8 mouse cellular contexts compared by ENCODE assay signal in the genomic region with DNA sequence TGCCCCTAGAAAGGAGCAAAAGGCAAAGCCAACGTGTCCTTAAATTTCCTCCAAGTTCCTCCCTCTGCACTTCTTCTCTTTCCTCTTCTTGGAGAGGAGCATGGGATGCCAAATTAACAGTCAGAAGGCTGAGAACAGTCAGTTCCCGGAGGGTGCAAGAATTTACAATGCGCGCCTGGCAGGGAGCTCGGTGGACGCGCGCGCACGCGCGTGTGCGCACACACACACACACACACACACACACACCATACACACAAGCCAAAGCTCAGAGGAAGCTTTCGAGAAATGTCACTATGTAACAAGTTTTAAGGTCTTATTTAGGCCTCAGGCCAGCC. TPM values are rescaled to one million over a fixed set of nuclear protein-coding genes. Genes with fewer than 3 reads are reported as not detected.
DNase-seq lines count a peak whose midpoint lies in the region; ATAC-seq and TF ChIP-seq lines count a peak whose summit lies in the region.

No protein-coding gene starts in this region.

- H3K9me3 ChIP-seq in embryonic facial prominence, embryonic 15.5 days (replicated peaks) = no peaks in the 10 kb centered on the region
- H3K9me3 ChIP-seq in heart, embryonic 14.5 days (ENCODE audit: control insufficient read depth, low read length) = no peaks in the 10 kb centered on the region

- peak; percentile 13 for DNase-seq in thymus, adult 2 months
- DNase-seq in thymus, adult 18-20 months = no peak
- peak; percentile 29 to 71 for DNase-seq in kidney, postnatal 25 days
- peak; percentile 47 for DNase-seq in lung, postnatal 25 days (ENCODE audit: low spot score)
- peak; percentile 44 for DNase-seq in right cerebral cortex, postnatal 25 days

- peak overlapping the region; percentile 74 for H3K4me3 ChIP-seq in thymus, adult 2 months (ENCODE audit: control insufficient read depth, insufficient read depth, low read length)
- peak overlapping the region; percentile 97 for H3K4me3 ChIP-seq in embryonic facial prominence, embryonic 15.5 days (replicated peaks)
- peak overlapping the region; percentile 98 for H3K4me3 ChIP-seq in heart, embryonic 14.5 days (ENCODE audit: control insufficient read depth in 1 of 2, insufficient read depth in 1 of 2, low read depth in 1 of 2, low read length in 2 of 2)

- ATAC-seq in embryonic facial prominence, embryonic 15.5 days (ENCODE audit: insufficient number of reproducible peaks, low FRiP score, low TSS enrichment, low read depth) = no peak
- no peak for ATAC-seq in heart, embryonic 14.5 days (ENCODE audit: insufficient number of reproducible peaks, insufficient read depth, low FRiP score, low read depth)
- ATAC-seq in activated CD4-positive, CD25-positive, alpha-beta regulatory T cell, adult 4 months = no peak

- no peak for TF ChIP-seq CTCF in thymus, adult 2 months (IDR thresholded peaks at IDR 0.05; ENCODE audit: borderline replicate concordance, control insufficient read depth, extremely low read depth, insufficient read depth, low read length, poor library complexity)

- WGBS in thymus, adult 2 months = 33% methylated on average over 14 of the region's 14 CpGs
- WGBS in embryonic facial prominence, embryonic 15.5 days = 6% methylated on average over 14 of the region's 14 CpGs
- 3% methylated on average over 14 of the region's 14 CpGs for WGBS in heart, embryonic 14.5 days

- H3K36me3 ChIP-seq in thymus, adult 2 months (ENCODE audit: control insufficient read depth, insufficient read depth, low read length) = no peaks in the 10 kb centered on the region
- H3K36me3 ChIP-seq in embryonic facial prominence, embryonic 15.5 days = no peaks in the 10 kb centered on the region
- H3K36me3 ChIP-seq in heart, embryonic 14.5 days (ENCODE audit: control insufficient read depth, insufficient read depth, low read length) = no peaks in the 10 kb centered on the region

- H3K27ac ChIP-seq in thymus, adult 2 months (ENCODE audit: control insufficient read depth, insufficient read depth, low read length) = no peak overlapping the region
- H3K27ac ChIP-seq in embryonic facial prominence, embryonic 15.5 days (replicated peaks) = peak overlapping the region; percentile 97
- peak overlapping the region in 1 of 2 experiments; percentile 93; a peak in 1 of 4 replicates for H3K27ac ChIP-seq in heart, embryonic 14.5 days (replicated peaks in 1 of 2; ENCODE audit: control insufficient read depth in 1 of 2, insufficient read depth in 1 of 2, low read depth in 2 of 2, low read length in 2 of 2)

- H3K27me3 ChIP-seq in thymus, adult 2 months (ENCODE audit: control insufficient read depth, insufficient read depth, low read length) = no peaks in the 10 kb centered on the region
- no peaks in the 10 kb centered on the region for H3K27me3 ChIP-seq in embryonic facial prominence, embryonic 15.5 days
- H3K27me3 ChIP-seq in heart, embryonic 14.5 days (ENCODE audit: control insufficient read depth, insufficient read depth, low read length) = no peaks in the 10 kb centered on the region

- peaks cover 10% of the 10 kb centered on the region for H3K4me1 ChIP-seq in thymus, adult 2 months (replicated peaks; ENCODE audit: control insufficient read depth, insufficient read depth, low read length)
- peaks cover 16% of the 10 kb centered on the region for H3K4me1 ChIP-seq in embryonic facial prominence, embryonic 15.5 days
- H3K4me1 ChIP-seq in heart, embryonic 14.5 days (ENCODE audit: control insufficient read depth in 2 of 2, insufficient read depth in 2 of 2, low read length in 2 of 2) = peaks cover 4 to 11% of the 10 kb centered on the region in 2 experiments; a peak in 2 of 4 replicates

- H3K4me2 ChIP-seq in embryonic facial prominence, embryonic 15.5 days (replicated peaks) = peak overlapping the region; percentile 61
- peak overlapping the region; percentile 65 for H3K4me2 ChIP-seq in heart, embryonic 14.5 days (ENCODE audit: low read length)

- peak overlapping the region; percentile 96 for H3K9ac ChIP-seq in embryonic facial prominence, embryonic 15.5 days
- H3K9ac ChIP-seq in heart, embryonic 14.5 days (ENCODE audit: low read length) = peak overlapping the region; percentile 97

- no peak for TF ChIP-seq POLR2A in thymus, adult 2 months (IDR thresholded peaks at IDR 0.05; ENCODE audit: control insufficient read depth, extremely low read depth, insufficient read depth, low read length, poor library complexity)

RNA-seq across cellular contexts. Expression of a gene that starts 1.5 kb away (rescaled TPM):
- polyA plus RNA-seq in thymus, adult 2 months (2012; rRNA removed) = 21.4 and 25.5 TPM in 2 replicates
- polyA plus RNA-seq in embryonic facial prominence, embryonic 15.5 days (2015; fragmentation: Nextera tagmentation; extraction: Ambion mirVana) = 24.0 and 25.3 TPM in 2 replicates
- 14.9 and 15.0 TPM in 2 replicates for polyA plus RNA-seq in heart, embryonic 14.5 days (2014; fragmentation: Nextera tagmentation; extraction: Ambion mirVana)
- 10 to 100 TPM; 12.5 to 16.5 TPM for polyA plus RNA-seq in activated CD4-positive, CD25-positive, alpha-beta regulatory T cell, adult 4 months (2017; shearing (Covaris generic))

Comparison
In these comparisons a context has a peak if more than half of its experiments do, and no peak if none do; other contexts are left out.
1. DNase-seq: peak in thymus, adult 2 months (single experiment), kidney, postnatal 25 days (2 of 2), lung, postnatal 25 days (single experiment) and right cerebral cortex, postnatal 25 days (single experiment); none in thymus, adult 18-20 months (0 of 2).
2. Peak in every context shown above with its lines, with median percentiles within 50 percentile points of each other: H3K4me3 ChIP-seq.